Mouse (Mus musculus) olfactory bulb, adult 2 months (tissue): ENCODE results near the gene Kat2b.

ENCODE experiments used
- CTCF ChIP-seq: fragments of 200-500 bp; IDR thresholded peaks from 2 replicates; pipeline ENCODE4 v1.5.1; 2012; ENCODE audit warnings: low read depth, mild to moderate bottlenecking, low read length, moderate library complexity; ENCODE audit not compliant: insufficient read depth
- POLR2A ChIP-seq: fragments of 200-500 bp; IDR thresholded peaks from 2 replicates; pipeline ENCODE4 v1.6.1; 2012; ENCODE audit warnings: mild to moderate bottlenecking, low read depth, low read length, moderate library complexity; ENCODE audit not compliant: insufficient read depth

- no peak for TF ChIP-seq CTCF
- TF ChIP-seq POLR2A: no peak
Measured at GRCm38 (mm10) chr17:53588097-53588855, 21.6 kb downstream of the Kat2b start.
